Mouse (Mus musculus) left cerebral cortex, postnatal 14 days (tissue): ENCODE measurements at regions not wholly inside any gene's neighbourhood (a gene's known extent, or its start where the extent isn't known, plus 50 kb on each side); places are given as distances from the start of the nearest gene placed in this dataset.

Experiments used
- microRNA-seq, 2 experiments: library from miRNA; unstranded; fragments of <30 nt; microRNA quantifications; one replicate each; pipeline ENCODE4 v1.2.0; 2022

Small RNA genes in the stretch of these regions (microRNA-seq; reads per million reads assigned to microRNA genes)
- 0 reads per million in 2 experiments for gene Gm26472
